Mouse (Mus musculus): ENCODE results near the gene Tent4b. TPM values are rescaled to one million over a fixed set of nuclear protein-coding genes. Genes with fewer than 3 reads are reported as not detected.

The Tent4b gene
- polyA plus RNA-seq, 1 experiment from 2014 or later, result 5.3 TPM

DNA sequence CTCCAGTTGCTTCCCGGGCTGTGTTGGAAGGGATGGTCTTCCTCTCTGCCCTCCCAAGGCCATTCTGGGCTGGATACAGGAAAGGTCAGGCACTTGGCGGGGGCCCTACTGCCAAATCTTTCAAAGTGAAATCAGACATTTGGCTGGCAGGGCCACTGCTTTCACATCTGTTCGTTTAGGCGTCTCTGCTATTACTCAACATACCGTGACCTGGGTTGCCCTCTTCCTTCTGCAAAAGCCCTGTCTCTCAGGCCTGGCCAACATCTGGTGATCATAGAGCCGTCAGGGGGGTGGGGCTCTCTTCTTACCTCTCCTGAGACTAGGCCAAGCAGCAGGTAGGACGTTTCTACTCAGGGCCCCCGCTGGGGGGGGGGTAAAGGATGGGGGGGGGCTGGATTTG, 83.7 kb downstream of the Tent4b start:
- WGBS, result 37% methylated on average over 8 of the region's 8 CpGs
- Histone ChIP-seq H3K4me1 (replicated peaks) (peaks cover 26% of the 10 kb centered on the region), H3K36me3 (no peaks in the 10 kb centered on the region), H3K27me3 (no peaks in the 10 kb centered on the region), H3K9me3 (replicated peaks) (no peaks in the 10 kb centered on the region), H3K9ac (no peak overlapping the region), H3K4me2 (no peak overlapping the region), H3K4me3 (no peak overlapping the region), H3K27ac (no peak overlapping the region)
- ATAC-seq (replicated peaks; ENCODE audit: insufficient number of reproducible peaks, insufficient read depth, low FRiP score, low read depth), result no peak; the same call in 1 of the 2 replicates

DNA sequence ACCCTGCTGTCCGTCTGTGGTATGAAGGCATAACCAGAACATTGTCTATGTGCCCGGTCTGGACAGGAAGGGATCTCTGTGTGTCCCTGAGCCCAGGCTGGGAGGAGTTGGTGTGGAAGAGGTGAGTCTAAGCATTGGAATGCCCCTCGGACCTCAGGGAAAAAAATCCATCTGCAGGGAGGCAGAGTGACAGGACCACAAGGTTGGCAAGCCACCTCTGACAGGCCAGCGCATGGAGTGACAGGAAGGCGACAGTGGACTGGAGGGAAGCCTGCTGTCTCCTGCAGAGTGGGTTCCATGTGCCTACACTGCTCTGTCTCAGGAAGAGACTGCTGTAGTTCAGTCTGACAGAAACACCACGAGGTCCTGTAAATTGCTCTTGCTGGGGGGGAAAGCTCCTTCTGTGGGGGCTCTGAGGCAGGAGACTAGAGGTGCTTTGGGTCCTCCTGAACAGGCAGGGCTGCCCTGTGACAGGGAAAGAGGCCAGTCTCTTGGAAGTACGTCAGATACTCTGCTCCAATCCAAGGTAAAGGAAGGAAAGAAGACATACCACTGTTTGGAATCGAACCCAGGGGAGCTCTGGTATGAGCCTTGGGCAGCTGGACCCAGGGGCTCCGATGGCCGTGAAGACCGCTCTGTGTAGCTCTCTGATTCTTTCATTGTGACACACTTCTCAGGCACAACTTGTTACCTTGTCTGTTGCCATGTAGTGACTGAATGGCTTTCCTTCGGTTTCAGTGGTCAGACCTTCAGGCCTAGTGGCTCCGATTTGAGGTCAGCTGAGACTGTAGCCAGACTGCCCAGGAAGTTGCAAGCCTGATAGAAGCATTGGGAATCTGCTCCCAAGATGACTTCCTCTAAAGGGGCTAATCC, 84.5 kb downstream of the Tent4b start:
- Histone ChIP-seq H3K9ac (no peak overlapping the region), H3K4me1 (replicated peaks) (peaks cover 31% of the 10 kb centered on the region), H3K36me3 (no peaks in the 10 kb centered on the region), H3K9me3 (replicated peaks) (no peaks in the 10 kb centered on the region), H3K4me2 (no peak overlapping the region), H3K27ac (no peak overlapping the region), H3K4me3 (no peak overlapping the region), H3K27me3 (no peaks in the 10 kb centered on the region)
- ATAC-seq (replicated peaks; ENCODE audit: insufficient number of reproducible peaks, insufficient read depth, low FRiP score, low read depth), result no peak
- WGBS, result 74% methylated on average over 13 of the region's 13 CpGs

- no peak overlapping the region for H3K9ac ChIP-seq
- peaks cover 29% of the 10 kb centered on the region for H3K4me1 ChIP-seq (replicated peaks)
These were observed 85.7 kb downstream of the Tent4b start for GRCm38 (mm10) chr8:88284738-88285137.

DNA sequence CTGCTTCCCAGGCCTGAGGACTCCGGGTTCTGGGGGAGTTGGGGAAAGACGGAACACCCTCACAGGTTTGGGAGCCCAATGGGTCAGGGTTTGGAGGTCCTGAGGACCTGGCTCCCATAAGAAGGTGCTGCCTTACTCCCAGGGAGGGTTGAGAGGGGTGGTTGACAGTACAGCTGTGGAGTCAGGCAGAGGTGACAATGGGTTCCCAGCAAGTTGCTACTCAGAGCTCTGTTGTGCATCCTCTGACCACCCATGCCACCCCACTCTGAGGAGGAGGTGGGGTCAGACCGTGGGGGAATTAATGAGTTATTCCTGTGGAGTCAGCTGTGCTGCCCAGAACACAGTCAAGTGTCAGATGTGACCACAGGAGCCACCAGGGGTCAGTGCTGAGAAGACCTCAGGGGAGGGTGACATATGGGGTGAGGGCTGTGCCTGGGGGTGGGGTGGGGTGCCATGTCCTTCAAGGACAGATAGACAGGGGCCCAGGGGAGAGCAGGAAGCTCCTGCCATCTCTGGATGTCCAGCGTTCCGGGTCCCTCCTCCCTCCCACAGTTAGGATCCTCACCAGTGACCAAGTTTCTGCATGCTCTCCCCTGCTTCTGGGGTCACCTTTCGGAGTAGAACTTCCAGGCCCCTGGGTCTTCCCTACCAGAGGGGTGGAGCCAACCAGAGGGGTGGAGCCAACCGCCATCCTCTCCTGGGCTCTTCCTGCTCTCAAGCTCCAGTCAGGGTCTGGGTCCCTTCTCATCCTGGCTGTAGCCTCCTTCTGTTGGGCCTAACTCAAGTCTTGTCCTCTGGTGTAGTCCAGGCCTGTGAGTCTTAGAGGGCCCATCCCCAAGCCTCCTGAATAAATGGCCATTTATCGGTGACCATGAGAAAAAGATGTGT, 86.7 kb downstream of the Tent4b start:
- no peaks in the 10 kb centered on the region for H3K9me3 ChIP-seq (replicated peaks)
- no peak overlapping the region for H3K4me3 ChIP-seq
- no peak for ATAC-seq (replicated peaks; ENCODE audit: insufficient number of reproducible peaks, insufficient read depth, low FRiP score, low read depth)
- no peaks in the 10 kb centered on the region for H3K27me3 ChIP-seq
- H3K9ac ChIP-seq, result no peak overlapping the region
- H3K4me1 ChIP-seq (replicated peaks), result peaks cover 29% of the 10 kb centered on the region
- no peak overlapping the region for H3K4me2 ChIP-seq
- no peaks in the 10 kb centered on the region for H3K36me3 ChIP-seq
- H3K27ac ChIP-seq, result no peak overlapping the region
- WGBS, result 75% methylated on average over 8 of the region's 8 CpGs

More at GRCm38 (mm10) chr8:88284738-88285137, 85.7 kb downstream of the Tent4b start:
- WGBS, result 36% methylated on average over 7 of the region's 7 CpGs
- H3K4me2 ChIP-seq, result no peak overlapping the region
- ATAC-seq (replicated peaks; ENCODE audit: insufficient number of reproducible peaks, insufficient read depth, low FRiP score, low read depth), result no peak
- no peak overlapping the region for H3K4me3 ChIP-seq
- H3K27ac ChIP-seq, result no peak overlapping the region
- no peaks in the 10 kb centered on the region for H3K27me3 ChIP-seq
- no peaks in the 10 kb centered on the region for H3K9me3 ChIP-seq (replicated peaks)
- H3K36me3 ChIP-seq, result no peaks in the 10 kb centered on the region

- peaks cover 29% of the 10 kb centered on the region for H3K4me1 ChIP-seq (replicated peaks)
- no peak overlapping the region for H3K9ac ChIP-seq
- H3K27me3 ChIP-seq, result no peaks in the 10 kb centered on the region
- 58% methylated on average over 14 of the region's 14 CpGs for WGBS
- no peak overlapping the region for H3K4me2 ChIP-seq
- H3K36me3 ChIP-seq, result no peaks in the 10 kb centered on the region
- no peak for ATAC-seq (replicated peaks; ENCODE audit: insufficient number of reproducible peaks, insufficient read depth, low FRiP score, low read depth)
- no peaks in the 10 kb centered on the region for H3K9me3 ChIP-seq (replicated peaks)
- no peak overlapping the region for H3K27ac ChIP-seq
- H3K4me3 ChIP-seq, result no peak overlapping the region
These were observed 87.5 kb downstream of the Tent4b start for GRCm38 (mm10) chr8:88286421-88286960.

GRCm38 (mm10) chr8:88288622-88289242, 89.7 kb downstream of the Tent4b start:
- 54% methylated on average over 12 of the region's 12 CpGs for WGBS
- H3K9me3 ChIP-seq (replicated peaks), result no peaks in the 10 kb centered on the region
- peaks cover 25% of the 10 kb centered on the region for H3K4me1 ChIP-seq (replicated peaks)
- H3K4me2 ChIP-seq, result no peak overlapping the region; the same call in 1 of the 2 replicates
- H3K27ac ChIP-seq, result peak overlapping the region; percentile 41; the same call in 1 of the 2 replicates
- no peaks in the 10 kb centered on the region for H3K36me3 ChIP-seq
- H3K4me3 ChIP-seq, result no peak overlapping the region; the same call in 1 of the 2 replicates
- no peak for ATAC-seq (replicated peaks; ENCODE audit: insufficient number of reproducible peaks, insufficient read depth, low FRiP score, low read depth)
- H3K9ac ChIP-seq, result 0 out of 2 replicates have a peak overlapping the region, but pooled peaks have one; percentile 15
- H3K27me3 ChIP-seq, result no peaks in the 10 kb centered on the region

DNA sequence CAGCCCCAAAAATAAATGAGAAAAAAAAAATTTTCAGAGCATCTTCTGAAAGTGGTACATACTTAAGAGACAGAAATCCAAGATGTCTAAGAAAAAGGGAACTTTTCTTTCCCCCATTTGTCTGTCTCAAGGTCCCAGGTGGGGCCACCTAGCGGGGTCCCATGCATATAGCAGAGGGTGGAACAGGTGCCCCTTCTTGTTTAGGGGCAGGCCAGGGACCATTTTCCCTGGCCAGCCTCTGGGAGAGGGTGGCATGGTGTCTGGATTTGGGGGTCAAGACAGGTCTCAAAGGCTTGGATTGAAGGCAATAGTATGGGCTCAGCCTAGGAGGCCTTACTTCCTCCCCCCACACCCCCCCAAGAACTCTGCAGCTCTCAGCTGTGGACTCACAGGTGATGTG, 90.9 kb downstream of the Tent4b start:
- Histone ChIP-seq H3K9me3 (replicated peaks) (no peaks in the 10 kb centered on the region), H3K4me2 (no peak overlapping the region), H3K4me1 (replicated peaks) (peaks cover 17% of the 10 kb centered on the region), H3K4me3 (no peak overlapping the region), H3K27me3 (no peaks in the 10 kb centered on the region), H3K27ac (peak overlapping the region; percentile 14; the same call in 1 of the 2 replicates), H3K9ac (no peak overlapping the region), H3K36me3 (no peaks in the 10 kb centered on the region)
- WGBS, result 52% methylated on average over 1 of the region's 1 CpGs
- no peak for ATAC-seq (replicated peaks; ENCODE audit: insufficient number of reproducible peaks, insufficient read depth, low FRiP score, low read depth)

DNA sequence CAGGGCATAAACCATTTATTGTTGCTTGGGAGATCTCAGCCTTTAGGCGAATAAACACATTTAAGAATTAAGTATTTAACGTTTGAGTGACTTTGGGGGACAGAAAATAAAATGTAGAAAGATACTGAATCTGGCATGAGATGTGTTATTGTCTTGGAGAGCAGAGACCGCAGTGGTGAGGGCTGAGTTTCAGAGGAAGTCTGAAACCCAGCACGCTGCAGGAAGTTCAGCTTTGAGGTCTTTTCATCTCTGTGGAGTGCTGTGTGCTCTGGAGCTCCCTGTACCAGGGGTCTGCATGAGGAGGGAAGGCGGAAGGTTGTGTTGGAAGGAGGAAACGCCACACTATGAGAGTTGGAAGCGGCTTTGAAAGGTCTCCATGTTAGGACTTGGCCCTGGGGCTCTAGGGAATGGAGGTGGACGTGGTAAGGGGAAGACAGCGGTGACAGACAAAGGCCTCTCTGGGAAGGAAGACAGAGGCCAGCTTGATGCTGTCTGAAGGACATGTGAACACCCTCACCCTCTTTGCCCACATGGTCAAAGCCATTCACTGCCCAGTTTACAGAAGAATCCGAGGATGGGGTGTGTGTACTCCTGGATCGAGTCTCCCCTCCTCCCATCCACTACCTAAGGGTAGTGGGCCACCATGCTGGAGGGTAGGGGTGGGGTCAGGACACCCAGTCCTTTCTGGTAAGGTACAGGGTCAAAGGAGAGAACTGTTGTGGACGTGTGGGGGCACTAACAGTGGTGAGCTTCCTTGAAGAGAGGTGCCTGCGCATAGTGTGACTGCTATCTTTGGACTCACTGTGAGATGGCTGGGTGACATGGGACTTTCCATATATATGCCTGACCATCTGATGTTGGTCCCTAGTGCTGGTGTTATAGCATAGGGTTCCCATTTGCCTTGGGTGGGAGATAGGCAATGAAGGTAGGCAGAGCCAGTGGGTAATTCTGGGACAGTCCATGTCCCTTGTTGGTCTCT, 91.6 kb downstream of the Tent4b start:
- peak overlapping the region; percentile 24; the same call in 1 of the 2 replicates for H3K27ac ChIP-seq
- no peak for ATAC-seq (replicated peaks; ENCODE audit: insufficient number of reproducible peaks, insufficient read depth, low FRiP score, low read depth)
- no peak overlapping the region for H3K4me2 ChIP-seq

DNA sequence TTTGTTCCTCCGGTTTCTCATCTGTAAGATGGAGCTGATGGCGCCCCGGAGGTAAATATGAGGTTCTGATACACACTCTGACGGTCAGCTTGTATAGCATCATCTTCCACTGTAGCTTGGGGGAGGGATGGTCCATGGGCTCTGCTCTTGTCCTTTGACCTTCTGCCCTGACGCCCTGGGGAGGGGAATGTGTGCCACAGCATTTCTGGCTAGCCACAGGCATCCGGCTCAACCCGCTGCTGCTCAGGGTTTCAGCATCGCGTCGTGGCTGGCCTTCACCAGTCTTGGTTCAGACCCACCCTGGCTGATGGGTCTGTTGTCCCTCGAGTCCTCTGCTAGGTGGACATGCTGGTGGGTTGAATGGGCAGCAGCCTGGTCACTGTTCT, 92.3 kb downstream of the Tent4b start:
- no peak for ATAC-seq (replicated peaks; ENCODE audit: insufficient number of reproducible peaks, insufficient read depth, low FRiP score, low read depth)
- H3K4me2 ChIP-seq, result no peak overlapping the region
- H3K27me3 ChIP-seq, result no peaks in the 10 kb centered on the region
- no peak overlapping the region for H3K9ac ChIP-seq
- H3K9me3 ChIP-seq (replicated peaks), result no peaks in the 10 kb centered on the region
- H3K4me3 ChIP-seq, result no peak overlapping the region
- H3K4me1 ChIP-seq (replicated peaks), result peaks cover 9% of the 10 kb centered on the region
- 87% methylated on average over 11 of the region's 11 CpGs for WGBS
- no peak overlapping the region for H3K27ac ChIP-seq
- no peaks in the 10 kb centered on the region for H3K36me3 ChIP-seq

More for the DNA sequence above, 91.6 kb downstream of the Tent4b start:
- 68% methylated on average over 13 of the region's 13 CpGs for WGBS
- no peaks in the 10 kb centered on the region for H3K36me3 ChIP-seq
- H3K9ac ChIP-seq, result no peak overlapping the region
- H3K4me1 ChIP-seq (replicated peaks), result peaks cover 15% of the 10 kb centered on the region
- no peaks in the 10 kb centered on the region for H3K27me3 ChIP-seq
- H3K4me3 ChIP-seq, result no peak overlapping the region
- no peaks in the 10 kb centered on the region for H3K9me3 ChIP-seq (replicated peaks)

DNA sequence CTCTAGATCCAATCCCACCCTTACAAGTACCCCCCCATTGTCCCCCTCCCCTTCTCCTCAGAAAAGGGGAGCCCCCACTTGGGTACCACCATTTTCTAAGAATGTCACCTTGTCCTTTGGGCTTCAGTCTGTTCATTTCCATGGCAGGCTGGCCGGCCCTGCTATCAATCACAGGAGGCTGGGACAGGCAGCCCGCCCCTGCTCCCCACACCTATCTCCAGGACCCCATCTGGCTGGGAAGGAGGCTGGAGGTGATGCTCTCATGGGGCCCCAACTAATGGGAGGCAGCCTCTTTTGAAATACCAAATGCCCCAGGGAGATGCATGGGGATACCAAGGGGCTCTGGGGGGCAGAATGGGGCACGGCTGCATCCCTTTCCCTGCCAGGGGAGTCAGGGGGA, 93.9 kb downstream of the Tent4b start:
- no peak overlapping the region for H3K9ac ChIP-seq
- H3K36me3 ChIP-seq, result no peaks in the 10 kb centered on the region
- no peak overlapping the region for H3K4me2 ChIP-seq
- no peaks in the 10 kb centered on the region for H3K9me3 ChIP-seq (replicated peaks)
- H3K4me1 ChIP-seq (replicated peaks), result peaks cover 8% of the 10 kb centered on the region
- no peaks in the 10 kb centered on the region for H3K27me3 ChIP-seq
- 94% methylated on average over 3 of the region's 3 CpGs for WGBS
- no peak overlapping the region for H3K4me3 ChIP-seq
- no peak overlapping the region for H3K27ac ChIP-seq
- no peak for ATAC-seq (replicated peaks; ENCODE audit: insufficient number of reproducible peaks, insufficient read depth, low FRiP score, low read depth)
